Mouse (Mus musculus): ENCODE measurements around the gene Tex19.1.

Gene Tex19.1

GRCm38 (mm10) chr11:121143325-121144015 is 2.5 kb upstream of the Tex19.1 start:
- no peak for DNase-seq (ENCODE audit: low read depth, low spot score)

- DNase-seq (ENCODE audit: low read depth, low spot score) = peak; percentile 34
Measured at GRCm38 (mm10) chr11:121148193-121148592, 2.2 kb downstream of the Tex19.1 start.

GRCm38 (mm10) chr11:121154203-121154602 is 8.3 kb downstream of the Tex19.1 start:
- DNase-seq (ENCODE audit: low read depth, low spot score) = no peak

GRCm38 (mm10) chr11:121156411-121156891 is 10.5 kb downstream of the Tex19.1 start:
- no peak for DNase-seq (ENCODE audit: low read depth, low spot score)

- no peak for DNase-seq (ENCODE audit: low read depth, low spot score)
Measured at GRCm38 (mm10) chr11:121159971-121160370, 14.0 kb downstream of the Tex19.1 start, which contains the start of gene Uts2r. TSS of gene Uts2r (plus strand) at chr11:121160271.

GRCm38 (mm10) chr11:121160636-121161346 is 14.8 kb downstream of the Tex19.1 start:
- no peak for DNase-seq (ENCODE audit: low read depth, low spot score)

GRCm38 (mm10) chr11:121163751-121164150 is 17.8 kb downstream of the Tex19.1 start:
- no peak for DNase-seq (ENCODE audit: low read depth, low spot score)

- no peak for DNase-seq (ENCODE audit: low read depth, low spot score)
Measured at GRCm38 (mm10) chr11:121173203-121173602, 27.3 kb downstream of the Tex19.1 start.

GRCm38 (mm10) chr11:121174234-121174633 is 28.3 kb downstream of the Tex19.1 start:
- DNase-seq (ENCODE audit: low read depth, low spot score) = no peak

- peak; percentile 76 for DNase-seq (ENCODE audit: low read depth, low spot score)
Measured at GRCm38 (mm10) chr11:121176285-121177270, 30.6 kb downstream of the Tex19.1 start.

- DNase-seq (ENCODE audit: low read depth, low spot score) = no peak
Measured at GRCm38 (mm10) chr11:121189681-121190080, 43.7 kb downstream of the Tex19.1 start.

GRCm38 (mm10) chr11:121192742-121193141 is 46.8 kb downstream of the Tex19.1 start:
- DNase-seq (ENCODE audit: low read depth, low spot score) = no peak

- no peak for DNase-seq (ENCODE audit: low read depth, low spot score)
Measured at GRCm38 (mm10) chr11:121193415-121193814, 47.5 kb downstream of the Tex19.1 start.
